Mouse (Mus musculus): Measurements from ENCODE around the gene Gm49661. TPM values are rescaled to one million over a fixed set of nuclear protein-coding genes. Genes with fewer than 3 reads are reported as not detected.

Gm49661 gene
- polyA plus RNA-seq, 1 experiment from 2014 or later = not detected

- Histone ChIP-seq H3K4me1 (ENCODE audit: control insufficient read depth, insufficient read depth, low read length) (peaks cover 46% of the 10 kb centered on the region), H3K4me3 (ENCODE audit: low read depth, low read length) (peak overlapping the region; percentile 25), H3K36me3 (ENCODE audit: control insufficient read depth, insufficient read depth, low read length) (no peaks in the 10 kb centered on the region), H3K9ac (ENCODE audit: low read length) (peak overlapping the region; percentile 43; the same call in 1 of the 2 replicates), H3K9me3 (ENCODE audit: control insufficient read depth, low read length) (no peaks in the 10 kb centered on the region), H3K27ac (ENCODE audit: low read depth, low read length) (no peak overlapping the region), H3K4me2 (peak overlapping the region; percentile 50), H3K27me3 (ENCODE audit: control insufficient read depth, insufficient read depth, low read length) (peaks cover 38% of the 10 kb centered on the region)
- DNase-seq (ENCODE audit: low spot score, missing footprints) = peak; percentile 98
- WGBS = 1% methylated on average over 36 of the region's 42 CpGs
- ATAC-seq (ENCODE audit: low FRiP score) = peak; percentile 23; the same call in 1 of the 2 replicates
Observed at GRCm38 (mm10) chr8:84979599-84980421, 10.6 kb upstream of the Gm49661 start.

GRCm38 (mm10) chr8:84978248-84978940, 9.2 kb upstream of the Gm49661 start, which contains the start of gene Junb:
TSS of gene Junb (minus strand) at chr8:84978718.
- H3K9me3 ChIP-seq (ENCODE audit: control insufficient read depth, low read length) = no peaks in the 10 kb centered on the region
- H3K36me3 ChIP-seq (ENCODE audit: control insufficient read depth, insufficient read depth, low read length) = no peaks in the 10 kb centered on the region
- peak within 1 kb of the TSS; percentile 53 for H3K9ac ChIP-seq (ENCODE audit: low read length)
- 1% methylated on average over 63 of the region's 63 CpGs for WGBS
- peak within 1 kb of the TSS; percentile 41; the same call in 1 of the 2 replicates for H3K27ac ChIP-seq (ENCODE audit: low read depth, low read length)
- peak within 1 kb of the TSS; percentile 68 for H3K4me2 ChIP-seq
- peaks cover 38% of the 10 kb centered on the region for H3K27me3 ChIP-seq (ENCODE audit: control insufficient read depth, insufficient read depth, low read length)
- peak within 1 kb of the TSS; percentile 33 for H3K4me3 ChIP-seq (ENCODE audit: low read depth, low read length)
- ATAC-seq (ENCODE audit: low FRiP score) (peak; percentile 49), DNase-seq (ENCODE audit: low spot score, missing footprints) (peak; percentile 97)
- H3K4me1 ChIP-seq (ENCODE audit: control insufficient read depth, insufficient read depth, low read length) = peaks cover 43% of the 10 kb centered on the region

GRCm38 (mm10) chr8:84977435-84978247, 8.4 kb upstream of the Gm49661 start:
- Histone ChIP-seq H3K9me3 (ENCODE audit: control insufficient read depth, low read length) (no peaks in the 10 kb centered on the region), H3K4me2 (peak overlapping the region; percentile 68), H3K27me3 (ENCODE audit: control insufficient read depth, insufficient read depth, low read length) (peaks cover 38% of the 10 kb centered on the region), H3K36me3 (ENCODE audit: control insufficient read depth, insufficient read depth, low read length) (no peaks in the 10 kb centered on the region), H3K4me3 (ENCODE audit: low read depth, low read length) (peak overlapping the region; percentile 33), H3K27ac (ENCODE audit: low read depth, low read length) (no peak overlapping the region; the same call in 1 of the 2 replicates), H3K4me1 (ENCODE audit: control insufficient read depth, insufficient read depth, low read length) (peaks cover 43% of the 10 kb centered on the region), H3K9ac (ENCODE audit: low read length) (peak overlapping the region; percentile 53)
- peak; percentile 88 for DNase-seq (ENCODE audit: low spot score, missing footprints)
- WGBS = 1% methylated on average over 70 of the region's 70 CpGs
- no peak for ATAC-seq (ENCODE audit: low FRiP score)

GRCm38 (mm10) chr8:84976763-84977434, 7.7 kb upstream of the Gm49661 start:
- DNase-seq (ENCODE audit: low spot score, missing footprints) (no peak), ATAC-seq (ENCODE audit: low FRiP score) (no peak)
- Histone ChIP-seq H3K4me1 (ENCODE audit: control insufficient read depth, insufficient read depth, low read length) (peaks cover 43% of the 10 kb centered on the region), H3K9me3 (ENCODE audit: control insufficient read depth, low read length) (no peaks in the 10 kb centered on the region), H3K9ac (ENCODE audit: low read length) (0 out of 2 replicates have a peak overlapping the region, but pooled peaks have one; percentile 36), H3K27me3 (ENCODE audit: control insufficient read depth, insufficient read depth, low read length) (peaks cover 38% of the 10 kb centered on the region), H3K27ac (ENCODE audit: low read depth, low read length) (no peak overlapping the region), H3K4me3 (ENCODE audit: low read depth, low read length) (peak overlapping the region; percentile 33), H3K4me2 (peak overlapping the region; percentile 68), H3K36me3 (ENCODE audit: control insufficient read depth, insufficient read depth, low read length) (no peaks in the 10 kb centered on the region)
- WGBS = 6% methylated on average over 25 of the region's 25 CpGs

GRCm38 (mm10) chr8:84976031-84976762, 7.0 kb upstream of the Gm49661 start:
- DNase-seq (ENCODE audit: low spot score, missing footprints) (peak; percentile 99), ATAC-seq (ENCODE audit: low FRiP score) (peak; percentile 89)
- Histone ChIP-seq H3K4me2 (peak overlapping the region; percentile 68), H3K9me3 (ENCODE audit: control insufficient read depth, low read length) (no peaks in the 10 kb centered on the region), H3K9ac (ENCODE audit: low read length) (peak overlapping the region; percentile 36), H3K27me3 (ENCODE audit: control insufficient read depth, insufficient read depth, low read length) (peaks cover 36% of the 10 kb centered on the region), H3K4me1 (ENCODE audit: control insufficient read depth, insufficient read depth, low read length) (peaks cover 43% of the 10 kb centered on the region), H3K4me3 (ENCODE audit: low read depth, low read length) (peak overlapping the region; percentile 33), H3K27ac (ENCODE audit: low read depth, low read length) (no peak overlapping the region), H3K36me3 (ENCODE audit: control insufficient read depth, insufficient read depth, low read length) (0 out of 2 replicates have a peak, but pooled peaks cover 3% of the 10 kb centered on the region)
- 1% methylated on average over 59 of the region's 61 CpGs for WGBS

- no peak overlapping the region for H3K27ac ChIP-seq (ENCODE audit: low read depth, low read length)
- ATAC-seq (ENCODE audit: low FRiP score) (no peak), DNase-seq (ENCODE audit: low spot score, missing footprints) (peak; percentile 93)
- H3K36me3 ChIP-seq (ENCODE audit: control insufficient read depth, insufficient read depth, low read length) = 0 out of 2 replicates have a peak, but pooled peaks cover 3% of the 10 kb centered on the region
- WGBS = 34% methylated on average over 7 of the region's 7 CpGs
- H3K4me3 ChIP-seq (ENCODE audit: low read depth, low read length) = no peak overlapping the region
- H3K4me1 ChIP-seq (ENCODE audit: control insufficient read depth, insufficient read depth, low read length) = peaks cover 48% of the 10 kb centered on the region
- no peak overlapping the region for H3K9ac ChIP-seq (ENCODE audit: low read length)
- no peaks in the 10 kb centered on the region for H3K9me3 ChIP-seq (ENCODE audit: control insufficient read depth, low read length)
- H3K27me3 ChIP-seq (ENCODE audit: control insufficient read depth, insufficient read depth, low read length) = peaks cover 35% of the 10 kb centered on the region
- H3K4me2 ChIP-seq = no peak overlapping the region; the same call in 1 of the 2 replicates
Observed at GRCm38 (mm10) chr8:84975434-84975833, 6.2 kb upstream of the Gm49661 start.

- 81% methylated on average over 8 of the region's 8 CpGs for WGBS
- H3K4me1 ChIP-seq (ENCODE audit: control insufficient read depth, insufficient read depth, low read length) = peaks cover 45% of the 10 kb centered on the region
Observed at GRCm38 (mm10) chr8:84974543-84975142, 5.4 kb upstream of the Gm49661 start.

More at GRCm38 (mm10) chr8:84974543-84975142, 5.4 kb upstream of the Gm49661 start:
- H3K4me3 ChIP-seq (ENCODE audit: low read depth, low read length) = no peak overlapping the region
- H3K9me3 ChIP-seq (ENCODE audit: control insufficient read depth, low read length) = no peaks in the 10 kb centered on the region
- no peak overlapping the region for H3K4me2 ChIP-seq
- no peak overlapping the region for H3K27ac ChIP-seq (ENCODE audit: low read depth, low read length)
- H3K27me3 ChIP-seq (ENCODE audit: control insufficient read depth, insufficient read depth, low read length) = peaks cover 30% of the 10 kb centered on the region
- no peak overlapping the region for H3K9ac ChIP-seq (ENCODE audit: low read length)
- H3K36me3 ChIP-seq (ENCODE audit: control insufficient read depth, insufficient read depth, low read length) = 0 out of 2 replicates have a peak, but pooled peaks cover 3% of the 10 kb centered on the region
- ATAC-seq (ENCODE audit: low FRiP score) = no peak
- DNase-seq (ENCODE audit: low spot score, missing footprints) = no peak
